Mouse (Mus musculus): Measurements from ENCODE around the gene Reg3a. TPM values are rescaled to one million over a fixed set of nuclear protein-coding genes. Genes with fewer than 3 reads are reported as not detected.

Reg3a gene
- polyA plus RNA-seq (2015; fragmentation: Nextera tagmentation; extraction: Ambion mirVana), result not detected in 2 replicates

DNA sequence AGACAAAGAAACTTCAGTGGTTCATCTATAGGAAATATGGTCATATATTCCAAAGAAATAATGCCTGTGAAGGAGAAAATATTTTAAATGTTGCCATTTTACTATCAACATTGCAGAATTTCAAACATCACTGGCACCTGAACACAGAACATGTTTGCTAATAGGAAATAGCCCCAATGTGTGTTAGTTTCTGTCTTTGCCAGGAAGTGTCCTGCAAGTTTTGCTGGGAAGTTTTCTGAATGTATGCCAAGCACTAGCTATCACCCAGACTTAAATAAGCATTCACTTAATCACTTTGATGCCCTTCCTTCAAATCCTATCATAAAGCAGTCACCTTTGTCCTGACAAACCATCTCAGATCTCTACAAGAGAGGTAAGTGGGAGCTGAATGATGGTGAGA is at the start of gene Reg3a:
Reg3a (plus strand) TSS at position 301 of the 400 bp plus-strand sequence.

DNA sequence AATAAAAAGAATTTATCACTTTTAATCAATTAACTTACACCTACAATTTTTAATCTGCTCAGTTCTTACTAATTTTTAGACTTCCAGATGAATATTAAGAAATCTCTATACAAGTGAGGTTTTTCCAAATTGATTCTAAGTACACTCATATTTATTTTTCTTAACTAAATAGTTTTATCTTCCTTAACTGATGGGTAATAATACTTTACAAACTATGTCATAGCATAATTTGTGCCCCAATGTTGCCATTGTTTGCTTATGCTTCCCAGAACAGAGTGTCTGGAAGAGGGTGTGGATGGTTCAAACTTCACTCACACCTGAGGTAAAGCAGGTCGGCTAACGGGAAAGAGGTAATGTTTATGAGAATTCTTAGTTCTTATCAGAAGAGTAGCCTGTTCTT is 10.2 kb upstream of the Reg3a start, which contains the start of gene Reg3b:
Reg3b (plus strand) TSS at position 301 of the 400 bp plus-strand sequence.

DNA sequence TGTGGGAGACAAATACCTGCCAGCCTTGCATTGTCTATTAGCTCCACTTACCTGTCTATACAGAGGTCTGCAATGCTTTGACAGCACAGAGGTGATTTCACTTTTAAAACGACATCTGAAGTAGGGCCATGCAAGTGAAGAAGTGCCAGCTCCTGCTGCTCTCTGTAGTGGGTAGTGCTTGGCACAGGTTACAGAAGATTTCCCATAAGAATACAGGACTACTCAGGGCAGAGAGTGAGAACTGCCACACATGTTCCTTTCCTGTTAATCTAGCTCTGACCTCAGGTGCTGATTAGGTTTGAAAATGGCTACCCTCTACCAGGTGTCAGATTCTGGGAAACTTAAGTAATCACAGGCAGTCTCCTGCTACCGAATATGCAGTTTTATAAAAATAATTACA is 1.7 kb upstream of the Reg3a start, which contains the start of gene Reg3d:
Reg3d (minus strand) TSS at position 101 of the 400 bp plus-strand sequence.

DNA sequence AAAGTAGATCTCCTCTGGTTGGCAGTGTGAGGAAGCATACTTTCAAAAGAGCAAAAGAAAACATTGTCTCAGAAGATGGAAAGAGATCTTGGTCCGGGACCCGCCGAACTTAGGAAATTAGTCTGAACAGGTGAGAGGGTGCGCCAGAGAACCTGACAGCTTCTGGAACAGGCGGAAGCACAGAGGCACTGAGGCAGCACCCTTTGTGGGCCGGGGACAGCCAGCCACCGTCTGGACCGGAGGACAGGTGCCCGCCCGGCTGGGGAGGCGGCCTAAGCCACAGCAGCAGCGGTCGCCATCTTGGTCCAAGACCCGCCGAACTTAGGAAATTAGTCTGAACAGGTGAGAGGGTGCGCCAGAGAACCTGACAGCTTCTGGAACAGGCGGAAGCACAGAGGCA is 14.8 kb downstream of the Reg3a start, which contains the start of gene Reg2:
Reg2 (plus strand) TSS at position 301 of the 400 bp plus-strand sequence.

DNA sequence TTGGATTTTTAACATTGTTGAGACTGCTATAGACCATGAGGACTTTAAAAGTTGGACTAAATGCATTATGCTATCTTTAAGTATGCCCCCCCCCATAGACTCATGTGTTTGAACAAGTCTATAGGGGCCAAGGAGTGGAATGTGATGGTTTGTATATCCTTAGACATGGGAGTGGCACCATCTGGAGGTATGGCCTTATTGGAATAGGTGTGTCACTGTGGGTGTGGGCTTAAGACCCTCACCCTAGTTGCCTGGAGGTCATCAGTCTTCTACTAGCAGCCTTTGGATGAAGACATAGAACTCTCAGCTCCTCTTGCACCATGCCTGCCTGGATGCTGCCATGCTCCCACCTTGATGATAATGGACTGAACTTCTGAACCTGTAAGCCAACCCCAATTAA is 41.9 kb downstream of the Reg3a start, which contains the start of gene Reg1:
Reg1 (plus strand) TSS at position 301 of the 400 bp plus-strand sequence.

Other genes with a start within 250 kb of the Reg3a start
- gene Reg3b, start 10.1 kb upstream of the Reg3a start, polyA plus RNA-seq (2015; fragmentation: Nextera tagmentation; extraction: Ambion mirVana), result not detected in 2 replicates
- gene Reg3d, start 1.8 kb upstream of the Reg3a start, polyA plus RNA-seq (2015; fragmentation: Nextera tagmentation; extraction: Ambion mirVana), result not detected in 2 replicates
- not detected in 2 replicates for gene Reg2, start 14.9 kb downstream of the Reg3a start, polyA plus RNA-seq (2015; fragmentation: Nextera tagmentation; extraction: Ambion mirVana)
- 0.57 TPM in 1 of 2 replicates, not detected in the other for gene Reg1, start 42.0 kb downstream of the Reg3a start, polyA plus RNA-seq (2015; fragmentation: Nextera tagmentation; extraction: Ambion mirVana)
- not detected in 2 replicates for gene Reg3g, start 88.2 kb downstream of the Reg3a start, polyA plus RNA-seq (2015; fragmentation: Nextera tagmentation; extraction: Ambion mirVana)